Mouse (Mus musculus) frontal cortex, postnatal 25 days (tissue): ENCODE measurements around the gene Htt.

ENCODE experiments used
- DNase-seq, 2 experiments: peaks; one replicate each; pipeline ENCODE4 v3.0.0; 2022; ENCODE audit warnings: low spot score in 2 of 2

Gene Htt

GRCm38 (mm10) chr5:34931091-34931490 is 169.6 kb downstream of the Htt start:
- no peak for DNase-seq

- no peak for DNase-seq
These were observed 170.2 kb downstream of the Htt start for GRCm38 (mm10) chr5:34931516-34932457.

- DNase-seq, result no peak
These were observed 170.9 kb downstream of the Htt start for GRCm38 (mm10) chr5:34932458-34932806.

- no peak for DNase-seq
These were observed 171.9 kb downstream of the Htt start for GRCm38 (mm10) chr5:34933461-34933860.

GRCm38 (mm10) chr5:34941710-34942470 is 180.3 kb downstream of the Htt start:
- no peak for DNase-seq

GRCm38 (mm10) chr5:34943428-34943827 is 181.9 kb downstream of the Htt start:
- DNase-seq, result no peak

- peak; percentile 16 to 35 for DNase-seq
These were observed 187.6 kb downstream of the Htt start, which contains the start of gene Rgs12 for GRCm38 (mm10) chr5:34948861-34949760. TSS of gene Rgs12 (plus strand) at chr5:34949445.

- no peak for DNase-seq
These were observed 188.2 kb downstream of the Htt start for GRCm38 (mm10) chr5:34949769-34950211.

- DNase-seq, result no peak
These were observed 189.1 kb downstream of the Htt start for GRCm38 (mm10) chr5:34950486-34951160.

- DNase-seq, result no peak
These were observed 189.8 kb downstream of the Htt start for GRCm38 (mm10) chr5:34951161-34951834.

- DNase-seq, result no peak
These were observed 193.0 kb downstream of the Htt start for GRCm38 (mm10) chr5:34954508-34954907.

- no peak for DNase-seq
These were observed 194.1 kb downstream of the Htt start for GRCm38 (mm10) chr5:34955630-34956029.

- DNase-seq, result no peak
These were observed 194.6 kb downstream of the Htt start for GRCm38 (mm10) chr5:34956151-34956550.

GRCm38 (mm10) chr5:34957015-34957414 is 195.5 kb downstream of the Htt start:
- DNase-seq, result no peak

GRCm38 (mm10) chr5:34960021-34960420 is 198.5 kb downstream of the Htt start:
- DNase-seq, result no peak
